Mouse (Mus musculus) thymus, adult 2 months (tissue): ENCODE data around the gene Gm4763. TPM values are rescaled to one million over a fixed set of nuclear protein-coding genes. Genes with fewer than 3 reads are reported as not detected.
"Not testable (repeated sequence)": the region's sequence is repeated elsewhere in the genome, so short reads cannot be mapped to it uniquely, and the experiment has no call there.

Source experiments
- DNase-seq: peaks from one replicate; pipeline ENCODE4 v3.0.0; 2021
- H3K27ac ChIP-seq: fragments of 200-500 bp; 2 replicates; pipeline ENCODE4 v1.5.1; 2012; ENCODE audit warnings: low read length, control low read depth; ENCODE audit not compliant: control insufficient read depth, insufficient read depth
- H3K27me3 ChIP-seq: fragments of 200-500 bp; 2 replicates; pipeline ENCODE4 v1.6.1; 2012; ENCODE audit warnings: mild to moderate bottlenecking, low read length, moderate library complexity, mixed read lengths; ENCODE audit not compliant: control insufficient read depth, insufficient read depth
- H3K36me3 ChIP-seq: fragments of 200-500 bp; 2 replicates; pipeline ENCODE4 v1.6.1; 2012; ENCODE audit warnings: mild to moderate bottlenecking, low read length, moderate library complexity; ENCODE audit not compliant: control insufficient read depth, insufficient read depth
- H3K4me1 ChIP-seq: fragments of 200-500 bp; replicated peaks from 2 replicates; pipeline ENCODE4 v1.6.1; 2012; ENCODE audit warnings: low read length; ENCODE audit not compliant: control insufficient read depth, insufficient read depth
- H3K4me3 ChIP-seq: fragments of 200-500 bp; 2 replicates; pipeline ENCODE4 v1.5.1; 2012; ENCODE audit warnings: mild to moderate bottlenecking, low read length, control low read depth, moderate library complexity; ENCODE audit not compliant: control insufficient read depth, insufficient read depth
- CTCF ChIP-seq: fragments of 200-500 bp; IDR thresholded peaks from 2 replicates; pipeline ENCODE4 v1.5.1; 2012; ENCODE audit warnings: mild to moderate bottlenecking, control low read depth, low read length, moderate library complexity, borderline replicate concordance; ENCODE audit not compliant: control insufficient read depth, poor library complexity, insufficient read depth; ENCODE audit errors: extremely low read depth
- POLR2A ChIP-seq: fragments of 200-500 bp; IDR thresholded peaks from 2 replicates; pipeline ENCODE4 v1.6.1; 2012; ENCODE audit warnings: mild to moderate bottlenecking, low read length, control low read depth, moderate library complexity; ENCODE audit not compliant: control insufficient read depth, poor library complexity, insufficient read depth; ENCODE audit errors: extremely low read depth
- WGBS: fragments of 180-500 bp; shearing (Covaris S2); methylation state at CpG from one replicate; pipeline ENCODE4 v1.1.7; 2018; 5-methylcytosine and 5-hydroxymethylcytosine counted together
- polyA plus RNA-seq: library from polyadenylated mRNA; depleted of rRNA; stranded (reverse); fragments of >200 nt; gene quantifications from 2 replicates; pipeline ENCODE4 v1.2.3, GENCODE M21; 2012; rRNA removed

Gm4763 gene
- polyA plus RNA-seq, 1 experiment = not detected

- not testable (repeated sequence) for H3K4me3 ChIP-seq, H3K27me3 ChIP-seq, DNase-seq, H3K27ac ChIP-seq, H3K4me1 ChIP-seq, H3K36me3 ChIP-seq
- 94% methylated on average over 10 of the region's 10 CpGs for WGBS
Measured at GRCm38 (mm10) chr7:24687519-24687918, 39.2 kb downstream of the Gm4763 start.

DNA sequence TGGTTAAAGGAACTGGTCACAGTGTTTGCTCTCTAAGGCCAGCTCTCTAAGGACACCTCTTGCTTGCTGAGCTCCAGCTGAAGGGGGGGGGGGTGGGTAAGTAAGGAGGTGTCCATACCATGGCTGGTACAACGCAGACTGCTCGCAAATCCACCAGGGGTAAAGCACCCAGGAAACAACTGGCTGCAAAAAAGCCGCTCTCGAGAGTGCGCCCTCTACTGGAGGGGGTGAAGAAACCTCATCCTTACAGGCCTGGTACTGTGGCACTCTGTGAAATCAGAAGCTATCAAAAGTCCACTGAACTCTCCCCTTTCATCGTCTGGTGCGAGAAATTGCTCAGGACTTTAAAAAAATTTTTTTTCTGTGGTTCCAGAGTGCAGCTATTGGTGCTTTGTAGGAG is 42.6 kb downstream of the Gm4763 start:
- not testable (repeated sequence) for H3K27ac ChIP-seq, H3K4me3 ChIP-seq, H3K4me1 ChIP-seq, H3K27me3 ChIP-seq, H3K36me3 ChIP-seq
- 72% methylated on average over 7 of the region's 7 CpGs for WGBS
- DNase-seq = peak; percentile 41

DNA sequence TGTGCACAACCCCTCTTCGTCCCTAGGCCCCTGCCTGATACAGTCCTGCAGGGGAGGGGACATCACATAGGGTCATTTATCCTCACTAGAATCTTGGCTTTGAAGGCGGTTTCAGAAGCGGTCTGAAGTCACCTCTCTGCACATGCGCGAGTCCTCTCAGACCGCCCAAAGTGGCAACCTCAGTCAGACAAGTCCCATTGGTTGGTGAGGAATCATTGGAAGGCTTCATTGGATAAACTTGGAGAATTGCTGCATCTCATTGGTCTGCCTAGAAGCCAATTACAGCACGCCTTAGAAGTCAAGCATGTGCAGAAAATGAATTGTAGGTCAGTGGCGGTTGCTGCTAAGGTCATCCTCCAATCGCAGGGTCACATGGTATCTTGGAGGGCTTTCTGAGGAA is 50.1 kb downstream of the Gm4763 start, which contains the start of gene Tex101:
Tex101 (minus strand) TSS at position 101 of the 400 bp plus-strand sequence.
- WGBS = 92% methylated on average over 9 of the region's 9 CpGs
- no peak within 1 kb of the TSS for H3K27ac ChIP-seq
- H3K4me3 ChIP-seq = no peak within 1 kb of the TSS
- H3K27me3 ChIP-seq = no peaks in the 10 kb centered on the region
- no peaks in the 10 kb centered on the region for H3K36me3 ChIP-seq
- no peak for DNase-seq
- TF ChIP-seq POLR2A (no peak), CTCF (no peak)
- H3K4me1 ChIP-seq = no peaks in the 10 kb centered on the region

GRCm38 (mm10) chr7:24671944-24672439 is 54.7 kb downstream of the Gm4763 start:
- no peak for DNase-seq
- Histone ChIP-seq H3K36me3 (no peaks in the 10 kb centered on the region), H3K27ac (no peak overlapping the region), H3K4me1 (no peaks in the 10 kb centered on the region), H3K27me3 (no peaks in the 10 kb centered on the region), H3K4me3 (no peak overlapping the region)
- 89% methylated on average over 23 of the region's 23 CpGs for WGBS
- TF ChIP-seq POLR2A (no peak), CTCF (no peak)

Other genes starting within 250 kb of the Gm4763 start
- 6.4 and 7.1 TPM in 2 replicates for gene Cadm4, start 244.9 kb downstream of the Gm4763 start, polyA plus RNA-seq
- gene Zfp428, start 219.9 kb downstream of the Gm4763 start, polyA plus RNA-seq = 14.4 and 18.7 TPM in 2 replicates
- gene AC161166.1, start 214.5 kb downstream of the Gm4763 start, polyA plus RNA-seq = 0.08 TPM in 1 of 2 replicates, not detected in the other
- 34.7 and 36.6 TPM in 2 replicates for gene Irgq, start 196.2 kb downstream of the Gm4763 start, polyA plus RNA-seq
- 3.6 and 5.4 TPM in 2 replicates for gene Pinlyp, start 180.8 kb downstream of the Gm4763 start, polyA plus RNA-seq
- gene Xrcc1, start 180.6 kb downstream of the Gm4763 start, polyA plus RNA-seq = 115 and 116 TPM in 2 replicates
- gene Ethe1, start 139.4 kb downstream of the Gm4763 start, polyA plus RNA-seq = 43.3 and 45.9 TPM in 2 replicates
- gene Zfp575, start 139.3 kb downstream of the Gm4763 start, polyA plus RNA-seq = 0.24 and 0.98 TPM in 2 replicates
- gene Phldb3, start 116.1 kb downstream of the Gm4763 start, polyA plus RNA-seq = 10.7 and 11.5 TPM in 2 replicates
- gene Lypd3, start 90.4 kb downstream of the Gm4763 start, polyA plus RNA-seq = 4.2 and 4.7 TPM in 2 replicates
- 0.38 TPM in 1 of 2 replicates, not detected in the other for gene Tex101, start 50.2 kb downstream of the Gm4763 start, polyA plus RNA-seq
- gene BC049730, start 17.7 kb downstream of the Gm4763 start, polyA plus RNA-seq = not detected in 2 replicates
- 2.9 and 3.0 TPM in 2 replicates for gene Cd177, start 33.4 kb upstream of the Gm4763 start, polyA plus RNA-seq
- gene Ceacam10, start 50.3 kb upstream of the Gm4763 start, polyA plus RNA-seq = 1.4 and 2.1 TPM in 2 replicates
- gene Gm9844, start 135.3 kb upstream of the Gm4763 start, polyA plus RNA-seq = 6.4 and 6.8 TPM in 2 replicates
- 0.15 TPM in 1 of 2 replicates, not detected in the other for gene Lypd4, start 143.0 kb upstream of the Gm4763 start, polyA plus RNA-seq
- not detected in 2 replicates for gene Dmrtc2, start 143.1 kb upstream of the Gm4763 start, polyA plus RNA-seq
- 543 and 698 TPM in 2 replicates for gene Rps19, start 157.5 kb upstream of the Gm4763 start, polyA plus RNA-seq
- gene Cd79a, start 170.5 kb upstream of the Gm4763 start, polyA plus RNA-seq = 38.2 and 44.0 TPM in 2 replicates
- gene Arhgef1, start 176.0 kb upstream of the Gm4763 start, polyA plus RNA-seq = 1,726 and 1,877 TPM in 2 replicates
- 0.31 TPM in 1 of 2 replicates, not detected in the other for gene Gm4881, start 217.6 kb upstream of the Gm4763 start, polyA plus RNA-seq
- gene Rabac1, start 245.8 kb upstream of the Gm4763 start, polyA plus RNA-seq = 433 and 569 TPM in 2 replicates